Mouse (Mus musculus) liver, adult 2 months (tissue): ENCODE data around the gene Xylt1. TPM values are rescaled to one million over a fixed set of nuclear protein-coding genes. Genes with fewer than 3 reads are reported as not detected.

Experiments used
- DNase-seq: peaks from one replicate; pipeline ENCODE4 v3.0.0-alpha.2; 2011; ENCODE audit warnings: low read depth, low spot score; ENCODE audit errors: extremely low read depth
- H3K27ac ChIP-seq: fragments of 200-500 bp; replicated peaks from 2 replicates; pipeline ENCODE4 v1.5.1; 2012; ENCODE audit warnings: low read depth, mild to moderate bottlenecking, control low read depth, inconsistent platforms, low read length; ENCODE audit not compliant: insufficient read depth
- H3K27me3 ChIP-seq: fragments of 200-500 bp; 2 replicates; pipeline ENCODE4 v1.6.1; 2012; ENCODE audit warnings: mild to moderate bottlenecking, moderate library complexity, low read length, inconsistent platforms; ENCODE audit not compliant: control insufficient read depth, insufficient read depth
- H3K36me3 ChIP-seq: fragments of 200-500 bp; 2 replicates; pipeline ENCODE4 v1.6.1; 2012; ENCODE audit warnings: low read length, inconsistent platforms; ENCODE audit not compliant: control insufficient read depth, insufficient read depth
- H3K4me1 ChIP-seq: fragments of 200-500 bp; 2 replicates; pipeline ENCODE4 v1.6.1; 2011; ENCODE audit warnings: low read length; ENCODE audit not compliant: control insufficient read depth, insufficient read depth
- H3K4me3 ChIP-seq: fragments of 200-500 bp; 2 replicates; pipeline ENCODE4 v1.5.1; 2011; ENCODE audit warnings: low read depth, mild to moderate bottlenecking, control low read depth, low read length, moderate library complexity; ENCODE audit not compliant: insufficient read depth
- H3K79me2 ChIP-seq: fragments of 200-500 bp; 2 replicates; pipeline ENCODE4 v1.6.1; 2012; ENCODE audit warnings: inconsistent platforms, mild to moderate bottlenecking, low read length, moderate library complexity; ENCODE audit not compliant: control insufficient read depth, insufficient read depth
- H3K9ac ChIP-seq: fragments of 200-500 bp; 2 replicates; pipeline ENCODE4 v1.6.1; 2012; ENCODE audit warnings: low read depth, mild to moderate bottlenecking, control low read depth, inconsistent platforms, low read length
- CTCF ChIP-seq: fragments of 200-500 bp; IDR thresholded peaks from 2 replicates; pipeline ENCODE4 v1.5.1; 2011; ENCODE audit warnings: low read depth, low read length, control low read depth
- POLR2A ChIP-seq: fragments of 200-500 bp; IDR thresholded peaks from 2 replicates; pipeline ENCODE4 v1.6.1; 2011; ENCODE audit warnings: low read length, control low read depth; ENCODE audit not compliant: insufficient read depth; ENCODE audit errors: extremely low read depth
- WGBS: fragments of 180-500 bp; shearing (Covaris S2); methylation state at CpG from one replicate; pipeline ENCODE4 v1.1.7; 2018; 5-methylcytosine and 5-hydroxymethylcytosine counted together
- polyA plus RNA-seq: library from polyadenylated mRNA; depleted of rRNA; stranded (reverse); fragments of >200 nt; gene quantifications from 2 replicates; pipeline ENCODE4 v1.2.3, GENCODE M21; 2012
- total RNA-seq: library from RNA; depleted of rRNA; stranded (reverse); fragments of >200 nt; gene quantifications from 2 replicates; pipeline ENCODE4 v1.2.3, GENCODE M21; 2014

Gene Xylt1
- total and polyA plus RNA-seq, 2 experiments: 0.09 to 0.18 TPM

DNA sequence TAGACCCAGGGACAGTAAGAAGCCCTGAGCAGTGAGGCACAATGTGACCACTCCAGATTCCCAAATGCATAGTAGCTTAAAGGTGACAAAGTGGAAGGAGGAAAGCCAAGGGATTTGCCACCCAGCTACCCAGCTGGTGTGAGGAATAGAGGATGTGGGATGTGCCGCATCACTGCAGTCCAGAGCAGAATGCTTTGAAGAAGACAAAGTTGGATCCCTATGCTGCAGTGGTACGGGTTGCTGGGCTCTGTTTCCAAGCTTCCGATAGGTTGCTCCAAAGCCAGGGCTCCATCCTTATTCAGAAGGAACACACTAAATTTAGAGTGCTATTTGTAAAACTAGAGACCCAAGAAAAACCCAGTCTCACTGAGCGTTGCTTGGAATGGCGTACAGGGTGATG, 275.0 kb downstream of the Xylt1 start:
- Histone ChIP-seq H3K9ac (no peak overlapping the region), H3K27ac (no peak overlapping the region), H3K4me3 (no peak overlapping the region), H3K27me3 (no peaks in the 10 kb centered on the region), H3K36me3 (no peaks in the 10 kb centered on the region), H3K4me1 (no peaks in the 10 kb centered on the region), H3K79me2 (no peaks in the 10 kb centered on the region)
- 95% methylated on average over 5 of the region's 5 CpGs for whole genome bisulfite sequencing
- DNase-seq: no peak
- no peak for TF ChIP-seq CTCF
- TF ChIP-seq POLR2A: no peak

DNA sequence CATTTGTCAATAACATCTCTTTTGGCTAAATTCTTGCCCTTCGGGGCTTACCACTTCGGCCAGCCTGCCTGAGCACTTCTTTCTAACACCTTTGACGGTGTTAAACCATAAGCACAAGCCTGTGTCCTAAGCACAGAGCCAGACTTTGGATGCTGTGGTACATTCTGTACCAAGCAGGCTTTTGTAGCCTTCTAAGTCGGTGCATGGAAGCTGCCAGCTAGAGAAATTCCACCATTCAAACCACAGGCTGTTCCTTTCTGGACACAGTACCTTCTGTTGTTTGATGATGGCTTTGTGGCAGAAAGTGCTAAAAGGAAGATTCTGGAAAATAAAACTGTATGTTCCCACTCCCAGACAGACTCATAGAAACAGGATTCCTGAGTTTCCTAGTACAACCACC, 277.4 kb downstream of the Xylt1 start:
- H3K4me3 ChIP-seq: no peak overlapping the region
- WGBS: 89% methylated on average over 4 of the region's 4 CpGs
- no peak for DNase-seq
- no peaks in the 10 kb centered on the region for H3K4me1 ChIP-seq
- H3K36me3 ChIP-seq: no peaks in the 10 kb centered on the region
- TF ChIP-seq POLR2A (no peak), CTCF (no peak)
- H3K27ac ChIP-seq: no peak overlapping the region
- H3K9ac ChIP-seq: no peak overlapping the region
- H3K27me3 ChIP-seq: no peaks in the 10 kb centered on the region
- H3K79me2 ChIP-seq: no peaks in the 10 kb centered on the region

DNA sequence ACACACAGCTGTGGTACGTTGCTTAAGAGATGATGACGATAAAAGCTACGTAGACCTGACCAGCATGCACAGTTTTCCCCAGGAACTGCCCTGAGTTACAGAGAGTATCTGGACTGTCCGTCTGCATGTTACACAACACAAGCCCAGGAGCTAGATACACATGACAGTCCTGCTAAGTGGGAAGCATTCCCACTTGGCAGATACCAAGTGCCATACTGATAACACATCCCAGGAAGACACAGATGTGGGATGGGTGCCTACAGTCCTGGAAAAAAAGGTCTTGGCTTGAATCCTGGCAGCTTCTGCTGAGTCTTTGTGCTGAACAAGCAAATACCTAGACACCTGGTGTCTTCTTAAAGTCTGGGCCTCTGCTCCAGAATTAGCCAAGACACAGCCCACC, 278.0 kb downstream of the Xylt1 start:
- Histone ChIP-seq H3K79me2 (no peaks in the 10 kb centered on the region), H3K36me3 (no peaks in the 10 kb centered on the region), H3K4me1 (no peaks in the 10 kb centered on the region), H3K4me3 (no peak overlapping the region), H3K27ac (no peak overlapping the region), H3K27me3 (no peaks in the 10 kb centered on the region), H3K9ac (no peak overlapping the region)
- no peak for TF ChIP-seq CTCF
- no peak for TF ChIP-seq POLR2A
- 75% methylated on average over 4 of the region's 4 CpGs for WGBS
- DNase-seq: no peak

- WGBS: 91% methylated on average over 10 of the region's 10 CpGs
These were observed 286.5 kb downstream of the Xylt1 start for GRCm38 (mm10) chr7:117667286-117667685.

DNA sequence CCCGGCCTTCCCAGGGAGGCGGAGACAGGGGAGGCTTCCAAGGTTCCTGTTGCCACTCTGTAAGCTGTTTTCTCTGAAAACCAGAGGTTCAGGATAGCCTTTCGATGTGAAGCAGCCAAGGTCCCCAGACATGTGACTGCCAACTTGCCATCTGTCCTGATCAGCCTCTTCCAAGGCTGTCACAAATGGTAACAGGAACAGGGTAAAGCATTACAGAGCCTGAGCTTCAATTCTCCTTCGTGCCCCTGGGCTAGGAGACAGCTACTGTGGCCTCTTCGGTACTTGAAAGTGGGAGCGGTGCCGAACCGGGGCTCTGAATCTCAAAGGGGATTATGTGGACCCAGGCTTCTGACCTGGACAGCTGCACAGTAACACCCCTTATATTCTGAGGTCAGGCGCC, 287.4 kb downstream of the Xylt1 start:
- 91% methylated on average over 9 of the region's 9 CpGs for WGBS
- no peaks in the 10 kb centered on the region for H3K79me2 ChIP-seq
- H3K9ac ChIP-seq: no peak overlapping the region
- DNase-seq: no peak
- no peak for TF ChIP-seq POLR2A
- TF ChIP-seq CTCF: no peak
- no peaks in the 10 kb centered on the region for H3K27me3 ChIP-seq
- H3K4me3 ChIP-seq: no peak overlapping the region
- no peaks in the 10 kb centered on the region for H3K36me3 ChIP-seq
- H3K4me1 ChIP-seq: no peaks in the 10 kb centered on the region
- no peak overlapping the region for H3K27ac ChIP-seq

More at GRCm38 (mm10) chr7:117667286-117667685, 286.5 kb downstream of the Xylt1 start:
- no peaks in the 10 kb centered on the region for H3K27me3 ChIP-seq
- no peaks in the 10 kb centered on the region for H3K36me3 ChIP-seq
- TF ChIP-seq CTCF (no peak), POLR2A (no peak)
- DNase-seq: no peak
- no peak overlapping the region for H3K9ac ChIP-seq
- no peak overlapping the region for H3K27ac ChIP-seq
- H3K4me3 ChIP-seq: no peak overlapping the region
- no peaks in the 10 kb centered on the region for H3K4me1 ChIP-seq
- no peaks in the 10 kb centered on the region for H3K79me2 ChIP-seq

- Histone ChIP-seq H3K79me2 (no peaks in the 10 kb centered on the region), H3K36me3 (no peaks in the 10 kb centered on the region), H3K4me1 (no peaks in the 10 kb centered on the region), H3K4me3 (no peak overlapping the region), H3K27me3 (no peaks in the 10 kb centered on the region), H3K9ac (no peak overlapping the region), H3K27ac (no peak overlapping the region)
- 84% methylated on average over 7 of the region's 7 CpGs for WGBS
- TF ChIP-seq POLR2A: no peak
- TF ChIP-seq CTCF: no peak
- no peak for DNase-seq
These were observed 291.4 kb downstream of the Xylt1 start for GRCm38 (mm10) chr7:117672121-117672591.
